Mouse (Mus musculus) left cerebral cortex, postnatal 10 days (tissue): Measurements from ENCODE around the gene Lctl. TPM values are rescaled to one million over a fixed set of nuclear protein-coding genes. Genes with fewer than 3 reads are reported as not detected.
"Not testable (repeated sequence)": the region's sequence is repeated elsewhere in the genome, so short reads cannot be mapped to it uniquely, and the experiment has no call there.

Experiments used
- DNase-seq, 2 experiments: peaks; one replicate each; pipeline ENCODE4 v3.0.0; 2021 to 2022; ENCODE audit warnings: low spot score in 2 of 2, mixed read lengths in 1 of 2; ENCODE audit errors: extremely low spot score in 1 of 2
- intact Hi-C: fragments of 180-260 bp; cut with DNase I; formaldehyde crosslinking; loops from one replicate; pipeline ENCODE4 v1.15.1; 2025
- total RNA-seq, 2 experiments: library from RNA; stranded (reverse); gene quantifications; 2 replicates each; pipeline ENCODE4 v1.2.3; 2021

The Lctl gene
- total RNA-seq, 2 experiments from 2014 or later: not detected

- intact Hi-C loops: no loop called here
- no peak for DNase-seq
These were observed 57.4 kb downstream of the Lctl start for GRCm38 (mm10) chr9:64174341-64174740.

GRCm38 (mm10) chr9:64174766-64175165, 57.8 kb downstream of the Lctl start:
- no peak for DNase-seq
- intact Hi-C loops: no loop called here

GRCm38 (mm10) chr9:64175378-64175777, 58.4 kb downstream of the Lctl start:
- DNase-seq: no peak
- intact Hi-C loops: no loop called here

- intact Hi-C loops: no loop called here
- no peak for DNase-seq
These were observed 61.6 kb downstream of the Lctl start for GRCm38 (mm10) chr9:64178610-64178973.

- peak; percentile 89 to 95 for DNase-seq
- intact Hi-C loops: no loop called here
These were observed 62.2 kb downstream of the Lctl start, which contains the start of gene Snapc5 for GRCm38 (mm10) chr9:64178974-64179646. Gene Snapc5, plus strand, starts transcription at chr9:64179274.

- intact Hi-C loops, DNase-seq: not testable (repeated sequence)
These were observed 66.3 kb downstream of the Lctl start for GRCm38 (mm10) chr9:64183295-64183694.

- DNase-seq: no peak
- intact Hi-C loops: no loop called here
These were observed 67.4 kb downstream of the Lctl start for GRCm38 (mm10) chr9:64184166-64184840.

Other genes with a start within 250 kb of the Lctl start
- gene Smad6, start 95.1 kb upstream of the Lctl start, total RNA-seq: 1 to 10 TPM; 1.6 to 2.0 TPM
- gene Zwilch, start 56.0 kb downstream of the Lctl start, total RNA-seq: 1 to 10 TPM; 5.1 to 7.1 TPM
- 100 to 1,000 TPM; 554 to 592 TPM for gene Rpl4, start 56.2 kb downstream of the Lctl start, total RNA-seq
- 10 to 100 TPM; 19.3 to 19.9 TPM for gene Snapc5, start 62.1 kb downstream of the Lctl start, total RNA-seq
- 1 to 10 TPM; 4.0 to 4.3 TPM for gene Uchl4, start 118.1 kb downstream of the Lctl start, total RNA-seq
- 100 to 1,000 TPM; 155 to 165 TPM for gene Map2k1, start 136.5 kb downstream of the Lctl start, total RNA-seq
- 10 to 100 TPM; 18.0 to 19.4 TPM for gene Tipin, start 164.4 kb downstream of the Lctl start, total RNA-seq
- 10 to 100 TPM; 28.5 to 30.2 TPM for gene Dis3l, start 224.1 kb downstream of the Lctl start, total RNA-seq